Mouse (Mus musculus) C2C12 (cell line): ENCODE results near the gene Gm10073. TPM values are rescaled to one million over a fixed set of nuclear protein-coding genes. Genes with fewer than 3 reads are reported as not detected.
A peak's percentile ranks its signal among the peaks of the same experiment; 100 is the strongest.
"Not testable (repeated sequence)": the region's sequence is repeated elsewhere in the genome, so short reads cannot be mapped to it uniquely, and the experiment has no call there.

ENCODE experiments used
- H3K27me3 ChIP-seq: one replicate; pipeline ENCODE4 v1.6.1; 2011; ENCODE audit not compliant: control insufficient read depth, insufficient read depth, insufficient read length
- H3K36me3 ChIP-seq: one replicate; pipeline ENCODE4 v1.6.1; 2011; ENCODE audit not compliant: control insufficient read depth, insufficient read depth
- H3K4me3 ChIP-seq: one replicate; pipeline ENCODE4 v1.5.1; 2011; ENCODE audit warnings: mild to moderate bottlenecking, control low read depth; ENCODE audit not compliant: poor library complexity, insufficient read depth, severe bottlenecking
- H3K79me2 ChIP-seq: one replicate; pipeline ENCODE4 v1.6.1; 2011; ENCODE audit not compliant: control insufficient read depth, insufficient read depth
- H3K79me3 ChIP-seq: one replicate; pipeline ENCODE4 v1.6.1; 2011; ENCODE audit warnings: low read depth, control low read depth
- H3ac ChIP-seq: one replicate; pipeline ENCODE3; 2011; ENCODE audit warnings: low read depth; ENCODE audit not compliant: control insufficient read depth, insufficient read length
- CEBPB ChIP-seq: IDR thresholded peaks from one replicate; pipeline ENCODE4 v1.6.1; 2011; ENCODE audit warnings: low read depth, mild to moderate bottlenecking, control low read depth, moderate library complexity
- CTCF ChIP-seq: IDR thresholded peaks from one replicate; pipeline ENCODE4 v1.5.1; 2011; ENCODE audit not compliant: control insufficient read depth, insufficient read depth, insufficient read length
- FOSL1 ChIP-seq: IDR thresholded peaks from one replicate; pipeline ENCODE4 v1.8.0; 2011; ENCODE audit warnings: mild to moderate bottlenecking, low read length; ENCODE audit not compliant: poor library complexity, insufficient read depth, severe bottlenecking
- MAX ChIP-seq: IDR thresholded peaks from one replicate; pipeline ENCODE4 v1.6.1; 2011; ENCODE audit warnings: mild to moderate bottlenecking, control low read depth
- MYOD1 ChIP-seq: IDR thresholded peaks from one replicate; pipeline ENCODE4 v1.6.1; 2011; ENCODE audit warnings: low read depth; ENCODE audit not compliant: control insufficient read depth, insufficient read length
- MYOG ChIP-seq: IDR thresholded peaks from one replicate; pipeline ENCODE4 v1.6.1; 2011; ENCODE audit not compliant: control insufficient read depth, insufficient read length; ENCODE audit errors: extremely low read depth
- USF1 ChIP-seq: IDR thresholded peaks from one replicate; pipeline ENCODE4 v1.6.1; 2011; ENCODE audit warnings: low read depth, mild to moderate bottlenecking, control low read depth, moderate library complexity
- long read RNA-seq, 2 experiments: library from polyadenylated mRNA; unstranded; transcript quantifications; one replicate each; pipeline ENCODE4 v2.0.0; 2019 to 2020
- polyA plus RNA-seq: library from polyadenylated mRNA; unstranded; fragments of >200 nt; fragmentation: generic; extraction: Trizol; gene quantifications from one replicate; pipeline ENCODE4 v1.2.1, GENCODE M21; 2012; ENCODE audit warnings: missing spikeins

The Gm10073 gene
- 107 TPM for polyA plus RNA-seq
- long read RNA-seq, experiment 1, transcript Gm10073-201 (1 exons, 496 nt): major isoform, 84 of 84 reads
- long read RNA-seq, experiment 1, partial matches to known transcripts: 0 of 84 reads
- long read RNA-seq, experiment 1, other reads (novel, unspliced or antisense): 0 of 84 reads
- long read RNA-seq, experiment 2, partial matches to known transcripts: 0 of 2 reads
- long read RNA-seq, experiment 2, other reads (novel, unspliced or antisense): 0 of 2 reads

- not testable (repeated sequence) for H3K79me2 ChIP-seq, H3K27me3 ChIP-seq, H3K36me3 ChIP-seq, H3ac ChIP-seq, H3K79me3 ChIP-seq, H3K4me3 ChIP-seq
These were observed at the start of gene Gm10073 for GRCm38 (mm10) chr8:106573168-106573567. Gm10073 (minus strand) TSS chr8:106573461.

GRCm38 (mm10) chr8:106623016-106623415, 49.8 kb upstream of the Gm10073 start:
- Histone ChIP-seq H3ac (no peak overlapping the region), H3K79me2 (no peaks in the 10 kb centered on the region), H3K27me3 (no peaks in the 10 kb centered on the region), H3K79me3 (no peaks in the 10 kb centered on the region), H3K4me3 (no peak overlapping the region), H3K36me3 (no peaks in the 10 kb centered on the region)
- no peak for TF ChIP-seq FOSL1
- TF ChIP-seq MYOD1: no peak
- TF ChIP-seq USF1: no peak
- no peak for TF ChIP-seq MYOG
- TF ChIP-seq CEBPB: no peak
- no peak for TF ChIP-seq MAX

DNA sequence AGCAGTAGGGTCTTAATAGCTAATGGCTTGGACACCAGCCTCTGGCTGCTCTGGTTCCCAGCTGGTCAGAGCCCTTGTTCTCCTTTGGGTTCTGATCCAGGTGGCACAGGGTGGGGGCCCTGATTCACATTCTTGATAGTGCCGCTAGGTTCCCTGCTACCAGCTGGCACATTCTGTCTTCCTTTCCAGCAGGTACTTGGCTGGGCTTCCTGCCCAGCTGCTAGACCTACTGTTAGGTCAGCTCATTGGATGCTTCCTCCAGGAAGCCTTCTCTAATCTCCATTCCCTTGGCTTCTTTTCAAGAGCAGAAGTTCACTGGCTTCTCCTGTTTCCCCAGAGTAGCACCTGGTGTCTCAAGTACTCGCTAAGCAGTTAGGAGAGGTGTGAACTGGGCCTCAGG, 47.2 kb upstream of the Gm10073 start:
- TF ChIP-seq USF1 (no peak), MAX (no peak), FOSL1 (no peak), CEBPB (no peak), MYOD1 (no peak), CTCF (no peak), MYOG (no peak)
- Histone ChIP-seq H3K36me3 (no peaks in the 10 kb centered on the region), H3K79me3 (no peaks in the 10 kb centered on the region), H3K27me3 (no peaks in the 10 kb centered on the region), H3K79me2 (no peaks in the 10 kb centered on the region), H3ac (no peak overlapping the region), H3K4me3 (no peak overlapping the region)

- Histone ChIP-seq H3K36me3 (no peaks in the 10 kb centered on the region), H3K79me2 (no peaks in the 10 kb centered on the region), H3K27me3 (no peaks in the 10 kb centered on the region), H3ac (no peak overlapping the region), H3K4me3 (no peak overlapping the region), H3K79me3 (no peaks in the 10 kb centered on the region)
- TF ChIP-seq FOSL1 (peak; percentile 54), CEBPB (no peak), MYOD1 (peak; percentile 90), MAX (peak; percentile 31), MYOG (no peak)
These were observed 46.4 kb upstream of the Gm10073 start for GRCm38 (mm10) chr8:106619549-106620245.

- Histone ChIP-seq H3K79me3 (no peaks in the 10 kb centered on the region), H3K79me2 (no peaks in the 10 kb centered on the region), H3K4me3 (no peak overlapping the region), H3K36me3 (no peaks in the 10 kb centered on the region), H3ac (no peak overlapping the region), H3K27me3 (no peaks in the 10 kb centered on the region)
- TF ChIP-seq CEBPB: no peak
- TF ChIP-seq FOSL1: no peak
- no peak for TF ChIP-seq MYOG
- no peak for TF ChIP-seq CTCF
- no peak for TF ChIP-seq USF1
- no peak for TF ChIP-seq MAX
These were observed 45.1 kb upstream of the Gm10073 start for GRCm38 (mm10) chr8:106618324-106618723.

- H3K79me2 ChIP-seq: no peaks in the 10 kb centered on the region
- H3K36me3 ChIP-seq: no peaks in the 10 kb centered on the region
- no peak overlapping the region for H3K4me3 ChIP-seq
- no peak overlapping the region for H3ac ChIP-seq
- H3K27me3 ChIP-seq: no peaks in the 10 kb centered on the region
- no peak for TF ChIP-seq FOSL1
- TF ChIP-seq MYOD1: no peak
- no peak for TF ChIP-seq MAX
- TF ChIP-seq USF1: no peak
- no peak for TF ChIP-seq CTCF
- TF ChIP-seq MYOG: no peak
- no peak for TF ChIP-seq CEBPB
- no peaks in the 10 kb centered on the region for H3K79me3 ChIP-seq
These were observed 44.6 kb upstream of the Gm10073 start for GRCm38 (mm10) chr8:106617865-106618264.
